Mouse (Mus musculus): ENCODE data around the gene Grk5.

DNA sequence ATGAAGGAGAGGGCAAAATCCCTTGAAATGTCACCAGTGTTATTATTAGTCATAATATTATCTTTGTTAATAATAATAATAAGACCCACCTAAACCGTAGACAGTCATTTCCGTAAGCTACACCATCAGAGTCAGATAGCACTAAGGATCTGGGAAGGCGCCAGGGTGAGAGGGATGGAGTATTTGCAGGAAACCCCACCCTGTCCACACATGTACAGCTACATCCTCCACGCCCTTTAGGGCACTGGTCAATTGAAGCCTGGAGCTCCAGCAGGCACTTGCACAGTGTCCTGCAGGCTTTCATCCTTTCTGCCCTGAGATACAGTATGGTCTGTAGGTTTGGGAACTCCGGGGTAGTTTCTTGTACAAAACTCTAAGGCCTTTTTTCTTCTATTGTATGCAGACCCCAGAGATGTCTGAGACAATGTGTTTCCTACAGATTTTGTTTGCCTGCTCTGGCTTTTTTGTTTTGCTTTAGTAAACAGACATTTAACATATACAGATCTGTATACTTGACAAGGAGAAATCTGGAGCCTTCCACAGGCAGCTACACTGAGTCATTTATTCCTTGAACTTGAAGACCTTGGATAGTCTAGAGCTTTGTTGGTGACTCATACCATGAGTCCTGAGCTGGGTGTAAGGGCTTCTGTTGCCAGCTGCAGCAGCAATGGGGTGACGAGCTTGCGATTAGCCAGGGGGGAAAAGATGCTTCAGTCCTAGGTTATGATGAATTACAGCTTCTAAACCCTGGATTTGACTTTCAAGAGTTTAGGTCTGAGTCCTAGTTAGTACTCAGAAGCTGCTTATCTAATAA, 60.7 kb downstream of the Grk5 start:
- TF ChIP-seq CTCF (IDR thresholded peaks at IDR 0.05; ENCODE audit: extremely low read depth, insufficient read depth, low read length) (no peak), POLR2A (IDR thresholded peaks at IDR 0.05; ENCODE audit: extremely low read depth, insufficient read depth, low read length) (no peak)

Data from cortical plate, adult 2 months (tissue).